Mouse (Mus musculus) brain, embryonic 14.5 days (tissue): ENCODE data around the gene Cdh13. TPM values are rescaled to one million over a fixed set of nuclear protein-coding genes. Genes with fewer than 3 reads are reported as not detected.
A peak's percentile ranks its signal among the peaks of the same experiment; 100 is the strongest.
"Not testable (repeated sequence)": the region's sequence is repeated elsewhere in the genome, so short reads cannot be mapped to it uniquely, and the experiment has no call there.

Experiments
- DNase-seq: peaks from one replicate; pipeline ENCODE4 v3.0.0-alpha.2; 2011; ENCODE audit warnings: low read depth
- CTCF ChIP-seq: fragments of 200-500 bp; IDR thresholded peaks from 2 replicates; pipeline ENCODE4 v1.5.1; 2012; ENCODE audit warnings: inconsistent platforms, mild to moderate bottlenecking, moderate library complexity, borderline replicate concordance; ENCODE audit not compliant: insufficient read depth, insufficient read length; ENCODE audit errors: extremely low read depth
- POLR2A ChIP-seq: fragments of 200-500 bp; IDR thresholded peaks from 2 replicates; pipeline ENCODE4 v1.6.1; 2012; ENCODE audit warnings: mild to moderate bottlenecking, inconsistent platforms, borderline replicate concordance; ENCODE audit not compliant: poor library complexity, insufficient read depth, insufficient read length, severe bottlenecking; ENCODE audit errors: extremely low read depth
- polyA plus RNA-seq: library from polyadenylated mRNA; depleted of rRNA; stranded (reverse); fragments of >200 nt; gene quantifications from 2 replicates; pipeline ENCODE4 v1.2.3, GENCODE M21; 2012

Cdh13 gene
- polyA plus RNA-seq, 1 experiment = 58.5 TPM

DNA sequence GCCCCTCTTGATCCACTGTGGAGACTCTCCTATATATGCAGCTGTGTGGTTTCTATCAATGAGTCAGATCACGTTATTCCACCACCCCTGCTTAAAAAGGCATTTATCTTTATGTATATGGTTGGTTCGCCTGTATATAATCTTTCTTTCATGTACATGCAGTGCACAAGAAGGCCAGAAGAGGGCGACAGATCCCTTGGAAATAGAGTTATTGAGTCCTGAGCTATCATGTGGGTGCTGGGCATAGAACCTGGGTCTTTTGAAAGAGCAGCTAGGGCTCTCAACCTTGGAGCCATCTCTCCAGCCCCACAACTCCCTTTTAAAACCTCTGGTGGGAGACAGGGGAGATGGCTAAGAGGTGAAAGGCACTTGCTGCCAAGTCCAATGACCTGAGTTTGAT lies 1027.9 kb downstream of the Cdh13 start:
- no peak for DNase-seq
- TF ChIP-seq CTCF (peak; percentile 34; the same call in 1 of the 2 replicates), POLR2A (no peak)

DNA sequence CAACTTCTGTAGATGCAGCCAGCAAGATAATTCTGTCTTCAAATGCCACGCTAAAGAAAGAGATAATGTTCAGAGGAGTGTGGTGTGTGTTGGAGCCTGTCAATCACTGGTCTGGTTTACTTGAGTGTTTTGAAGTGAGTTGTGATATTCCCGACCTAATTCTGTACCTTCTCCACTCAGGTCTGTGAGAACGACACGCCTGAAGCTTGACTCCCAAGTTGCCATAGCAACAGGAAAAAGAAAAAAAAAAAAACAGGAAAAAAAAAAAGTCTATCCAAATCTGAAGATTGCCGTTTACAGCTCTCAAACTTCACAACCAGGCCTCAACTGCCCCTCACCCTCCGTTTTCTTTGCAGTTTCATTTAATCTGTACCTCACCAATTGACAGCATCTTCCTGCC lies 1039.7 kb downstream of the Cdh13 start:
- DNase-seq = no peak
- TF ChIP-seq POLR2A (no peak), CTCF (no peak)

DNA sequence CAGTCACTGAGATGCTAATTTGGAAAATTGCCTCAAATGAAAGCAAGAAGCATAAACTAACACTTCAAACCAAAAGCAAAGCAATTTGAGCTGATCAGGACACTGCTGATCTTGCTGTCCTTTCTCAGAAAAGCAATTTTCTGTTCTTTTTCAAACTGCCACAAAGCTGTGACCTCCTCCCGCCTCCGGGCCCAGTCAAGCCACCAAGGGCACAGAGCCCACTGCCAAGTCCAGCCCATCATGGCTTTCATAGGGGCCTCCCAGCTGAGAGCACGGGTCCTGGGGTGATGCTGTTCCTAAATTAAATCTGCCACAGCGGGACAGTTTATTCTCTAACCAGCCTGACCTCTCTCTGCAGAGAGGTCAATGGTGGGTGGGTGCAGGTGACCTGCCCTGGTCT lies 1056.0 kb downstream of the Cdh13 start:
- TF ChIP-seq CTCF (no peak), POLR2A (no peak)
- no peak for DNase-seq

DNA sequence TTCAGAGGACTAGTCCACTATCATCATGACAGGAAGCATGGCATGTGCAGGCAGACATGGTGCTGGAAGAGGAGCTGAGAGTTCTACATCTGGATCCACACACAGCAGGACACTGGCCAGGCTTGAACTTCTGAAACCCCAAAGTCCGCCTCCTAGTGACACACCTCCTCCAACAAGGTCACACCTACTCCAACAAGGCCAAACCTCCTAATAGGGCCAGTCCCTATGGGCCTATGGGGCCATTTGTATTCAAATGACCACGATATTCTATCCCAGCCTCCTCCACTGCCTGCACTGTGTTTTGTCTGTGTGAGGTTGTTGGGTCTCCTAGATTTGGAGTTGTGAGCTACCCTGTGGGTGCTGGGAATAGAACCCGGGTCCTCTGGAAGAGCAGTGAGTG lies 1060.1 kb downstream of the Cdh13 start:
- TF ChIP-seq CTCF (no peak), POLR2A (no peak)
- no peak for DNase-seq

DNA sequence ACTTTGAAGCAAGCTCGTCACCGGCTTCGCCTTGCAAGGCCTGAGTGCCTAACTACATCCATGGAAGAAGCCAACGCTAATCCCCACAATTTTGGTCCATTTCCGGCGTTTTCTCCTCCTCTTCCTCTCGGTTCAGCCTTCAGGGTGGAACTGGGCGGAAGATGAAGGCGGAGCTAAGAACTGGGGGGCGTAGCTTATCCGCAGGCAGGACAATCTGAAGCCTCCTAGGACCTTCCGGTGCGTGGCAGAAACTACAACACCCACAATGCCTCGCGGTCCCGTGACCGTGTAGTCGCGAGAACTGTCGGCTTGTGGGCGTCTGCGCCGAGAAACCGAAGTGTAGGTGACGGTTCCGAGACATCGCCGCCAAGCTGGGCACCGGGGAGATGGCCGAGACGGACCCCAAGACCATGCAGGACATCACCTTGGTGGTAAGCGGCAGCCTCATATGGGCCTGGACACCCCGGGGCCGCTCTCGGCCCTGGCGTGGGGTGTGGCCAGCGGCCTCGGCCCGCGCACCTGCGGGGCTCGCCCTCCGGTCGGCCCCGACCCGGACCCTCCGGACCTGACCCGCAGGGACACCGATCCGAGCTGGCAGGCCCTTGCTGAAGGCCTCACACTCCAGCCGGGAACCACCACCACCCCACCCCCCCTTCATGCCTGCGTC lies 1060.8 kb downstream of the Cdh13 start, which contains the start of gene Hsbp1:
Gene Hsbp1 (plus strand): TSS at position 299 of the 667 bp plus-strand sequence.
- no peak; the same call in 1 of the 2 replicates for TF ChIP-seq POLR2A
- no peak for TF ChIP-seq CTCF
- DNase-seq = peak; percentile 99

DNA sequence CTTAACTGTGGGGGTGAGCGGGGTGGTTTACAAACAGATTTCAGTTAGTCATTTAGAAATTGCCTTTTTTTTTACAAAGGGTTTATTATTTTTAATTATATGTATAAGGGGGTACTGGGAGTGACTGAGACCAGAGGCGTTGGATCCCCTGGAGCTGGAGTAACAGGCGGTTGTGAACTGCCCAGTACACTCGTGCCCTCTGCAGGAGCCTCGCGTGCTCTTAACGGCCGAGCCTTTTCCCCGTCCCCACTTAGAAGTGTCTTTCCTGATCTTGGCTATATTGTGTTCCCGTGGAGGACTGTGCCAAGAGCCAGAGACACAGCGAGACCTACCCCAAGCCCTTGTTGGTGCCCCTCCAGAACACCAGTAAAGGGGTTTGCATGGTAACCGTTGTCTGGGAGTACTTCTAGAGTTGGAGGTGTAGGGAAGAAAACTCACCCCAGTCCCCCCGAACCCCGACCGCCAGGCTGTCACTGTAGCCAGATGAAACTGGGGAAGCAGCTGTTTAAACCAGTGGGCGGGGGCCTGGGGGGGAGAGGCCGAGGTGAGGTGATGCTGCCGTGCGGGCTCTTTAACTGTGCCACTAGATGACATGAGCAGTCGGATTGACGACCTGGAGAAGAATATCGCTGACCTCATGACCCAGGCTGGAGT lies 1061.6 kb downstream of the Cdh13 start:
- peak; percentile 29 for DNase-seq
- TF ChIP-seq POLR2A = no peak
- no peak for TF ChIP-seq CTCF

DNA sequence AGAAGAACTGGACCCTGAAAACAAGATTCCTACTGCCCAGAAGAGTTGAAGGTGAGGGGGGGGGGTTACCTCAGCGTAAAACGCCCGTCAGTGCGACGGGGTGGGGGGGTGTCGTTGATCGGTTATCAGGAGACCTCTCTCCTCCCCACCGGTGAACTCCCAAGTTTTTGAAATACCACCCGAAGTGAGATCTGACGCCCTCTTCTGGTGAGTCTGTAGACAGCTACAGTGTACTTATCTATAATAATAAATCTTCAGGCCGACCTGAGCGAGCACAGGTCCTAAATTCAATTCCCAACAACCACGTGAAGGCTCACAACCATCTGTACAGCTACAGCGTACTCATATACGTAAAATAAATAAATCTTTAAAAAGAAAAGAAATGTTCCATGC lies 1062.1 kb downstream of the Cdh13 start:
- no peak for TF ChIP-seq POLR2A
- peak; percentile 15; the same call in 1 of the 2 replicates for TF ChIP-seq CTCF

DNA sequence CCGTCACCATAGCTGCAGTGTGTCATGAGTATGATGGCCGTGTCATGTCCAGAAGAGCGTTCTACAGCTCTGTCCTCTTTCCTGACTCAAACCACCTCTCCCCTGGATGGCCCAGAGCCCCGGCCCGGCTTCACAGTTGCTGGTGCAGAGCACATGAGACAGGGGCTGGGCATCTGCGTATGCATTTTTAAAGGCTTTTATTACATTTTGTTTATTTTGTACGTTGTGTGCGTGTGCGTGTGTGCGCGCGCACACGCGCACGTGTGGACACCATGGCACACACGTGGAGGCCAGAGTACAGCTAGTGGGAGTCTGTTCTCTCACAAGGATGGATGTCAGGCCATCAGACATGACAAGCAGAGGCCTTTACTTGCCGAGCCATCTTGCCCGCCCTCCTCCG lies 1068.1 kb downstream of the Cdh13 start:
- DNase-seq = no peak
- TF ChIP-seq CTCF (no peak), POLR2A (no peak)

More for the DNA sequence above, 1062.1 kb downstream of the Cdh13 start:
- DNase-seq = no peak

DNA sequence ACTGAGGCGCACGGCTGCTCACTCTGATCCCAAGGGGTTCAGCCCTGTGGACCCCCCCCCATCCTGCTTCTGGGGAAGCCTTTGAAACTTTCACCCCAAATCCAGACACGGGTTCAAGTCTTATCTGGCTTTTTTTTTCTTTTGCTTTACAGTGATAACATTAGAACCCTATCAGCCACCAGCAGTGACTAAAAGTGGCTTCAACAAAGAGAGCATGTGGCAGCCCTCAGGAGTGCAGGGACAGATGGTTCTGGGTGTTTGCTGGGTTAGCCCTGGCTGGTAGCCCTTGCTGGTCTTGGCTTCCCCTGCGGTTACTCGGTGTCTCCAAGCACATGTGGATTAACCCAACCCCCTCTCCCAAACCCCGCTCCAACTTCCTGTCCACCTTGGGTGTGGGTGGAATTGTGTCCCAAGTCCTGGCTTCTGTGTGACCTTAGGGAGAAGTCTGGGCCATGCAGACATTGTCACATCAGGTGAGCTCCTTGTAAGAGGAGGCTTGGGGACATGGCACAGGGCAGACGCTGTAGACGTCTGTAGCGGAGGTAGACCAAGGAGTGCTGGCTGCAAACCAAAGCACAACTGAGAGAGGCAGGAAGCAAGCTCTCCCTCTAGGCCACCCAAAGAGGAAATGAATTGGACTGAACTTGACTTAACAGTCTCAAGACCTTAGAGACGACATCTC lies 1069.6 kb downstream of the Cdh13 start:
- TF ChIP-seq CTCF (no peak), POLR2A (no peak)
- DNase-seq = no peak

DNA sequence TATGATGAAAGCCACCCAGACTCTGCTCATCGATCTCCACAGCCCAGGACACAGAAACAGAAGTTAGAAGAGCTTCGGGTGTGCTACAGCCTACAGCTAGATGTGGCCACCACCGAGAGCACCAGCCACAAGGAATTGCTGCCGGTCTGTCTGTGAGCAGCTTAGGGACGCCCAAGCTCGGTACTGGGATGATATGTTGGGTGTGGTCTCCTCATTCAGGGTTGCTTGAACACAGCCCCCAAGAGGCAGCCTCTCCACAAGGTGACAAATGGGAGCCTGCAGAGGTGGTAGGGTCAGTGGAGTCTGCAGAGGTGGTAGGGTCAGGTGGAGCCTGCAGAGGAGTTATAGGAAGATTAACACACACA lies 1070.1 kb downstream of the Cdh13 start:
- TF ChIP-seq POLR2A (no peak), CTCF (no peak)
- DNase-seq = no peak

DNA sequence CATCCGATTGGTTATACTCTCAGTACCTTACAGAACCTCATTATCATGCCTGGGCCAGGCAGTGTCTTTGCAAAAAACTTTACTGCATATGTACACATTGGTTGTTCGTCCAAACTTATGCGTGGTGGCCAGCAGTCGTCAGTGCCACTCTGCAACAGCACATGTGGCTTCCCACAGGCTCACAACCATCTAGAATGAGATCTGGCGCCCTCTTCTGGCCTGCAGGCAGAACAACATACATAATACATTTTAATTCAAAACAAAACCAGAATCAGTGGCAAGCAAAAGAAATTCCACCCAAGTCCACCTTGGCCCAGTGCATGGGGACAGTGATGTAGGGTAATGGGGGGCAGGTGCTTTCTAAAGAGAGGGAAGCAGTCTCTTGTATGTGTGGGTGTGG lies 1073.1 kb downstream of the Cdh13 start:
- peak; percentile 35; the same call in 1 of the 2 replicates for TF ChIP-seq CTCF
- DNase-seq = not testable (repeated sequence)
